Mouse (Mus musculus) heart, adult 2 months (tissue): ENCODE data around the gene Zkscan5.
"Not testable (repeated sequence)": the region's sequence is repeated elsewhere in the genome, so short reads cannot be mapped to it uniquely, and the experiment has no call there.

Experiments used
- CTCF ChIP-seq: fragments of 200-600 bp; IDR thresholded peaks from 2 replicates; pipeline ENCODE4 v1.8.1; 2022; ENCODE audit warnings: antibody characterized with exemption, mild to moderate bottlenecking, moderate library complexity
- EP300 ChIP-seq: fragments of 200-500 bp; IDR thresholded peaks from 2 replicates; pipeline ENCODE4 v1.6.1; 2011; ENCODE audit warnings: low read depth, low read length, control low read depth; ENCODE audit not compliant: insufficient read depth
- POLR2A ChIP-seq: fragments of 200-500 bp; IDR thresholded peaks from 2 replicates; pipeline ENCODE4 v1.6.1; 2011; ENCODE audit warnings: mild to moderate bottlenecking, low read depth, low read length, control low read depth; ENCODE audit not compliant: insufficient read depth

DNA sequence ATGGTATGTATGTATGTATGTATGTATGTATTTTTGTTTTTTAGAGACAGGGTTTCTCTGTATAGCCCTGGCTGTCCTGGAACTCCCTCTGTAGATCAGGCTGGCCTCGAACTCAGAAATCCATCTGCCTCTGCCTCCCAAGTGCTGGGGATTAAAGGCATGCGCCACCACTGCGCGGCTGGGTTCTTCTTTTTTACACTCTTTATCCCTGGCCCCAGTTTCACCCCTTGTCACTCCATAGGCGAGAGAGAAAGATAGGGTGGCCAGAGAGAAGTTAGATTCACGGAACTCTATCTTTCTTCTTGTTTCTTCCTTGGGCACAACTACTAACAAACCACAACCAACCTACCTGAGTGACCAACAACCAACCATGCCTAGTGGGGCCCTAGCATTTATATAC, 24.9 kb downstream of the Zkscan5 start:
- TF ChIP-seq POLR2A, CTCF, EP300: not testable (repeated sequence)
